Mouse (Mus musculus) gastrocnemius, postnatal 14 days (tissue): ENCODE measurements around the gene Asb18. TPM values are rescaled to one million over a fixed set of nuclear protein-coding genes. Genes with fewer than 3 reads are reported as not detected.
A peak's percentile ranks its signal among the peaks of the same experiment; 100 is the strongest.

Experiments used
- DNase-seq: peaks from one replicate; pipeline ENCODE4 v3.0.0; 2021; ENCODE audit warnings: mixed read lengths
- intact Hi-C: fragments of 180-260 bp; cut with DNase I; formaldehyde crosslinking; loops from one replicate; pipeline ENCODE4 v1.15.1; 2025; ENCODE audit warnings: low total_unique reads
- total RNA-seq, 2 experiments: library from RNA; stranded (reverse); gene quantifications; 2 replicates each; pipeline ENCODE4 v1.2.3; 2021

Gene Asb18
- total RNA-seq, 2 experiments from 2014 or later, result 7.0 TPM

GRCm38 (mm10) chr1:89976411-89976810, 38.1 kb downstream of the Asb18 start:
- DNase-seq, result no peak
- intact Hi-C loops, result no loop called here

GRCm38 (mm10) chr1:89974541-89974940, 39.9 kb downstream of the Asb18 start:
- DNase-seq, result no peak
- intact Hi-C loops, result no loop called here

DNA sequence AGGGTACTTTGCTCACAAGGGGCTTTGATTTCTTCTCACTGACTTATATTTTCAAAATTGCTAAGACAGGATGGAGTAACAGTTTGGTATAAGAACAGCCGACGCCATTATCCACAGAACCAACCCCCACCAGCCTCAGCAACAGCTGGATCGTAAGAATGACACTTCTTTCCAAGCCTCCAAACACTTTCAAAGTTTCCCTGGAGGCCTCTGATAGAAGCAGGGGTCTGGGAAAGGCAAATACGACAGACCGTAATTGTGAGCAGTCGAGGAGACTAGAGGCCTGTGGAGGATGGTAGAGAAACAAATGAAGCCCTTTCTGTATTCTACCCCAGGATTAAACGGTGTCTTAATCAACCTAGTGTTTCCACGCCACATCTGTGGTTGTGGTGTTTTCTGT, 42.6 kb downstream of the Asb18 start:
- no peak for DNase-seq
- intact Hi-C loops, result no loop called here

DNA sequence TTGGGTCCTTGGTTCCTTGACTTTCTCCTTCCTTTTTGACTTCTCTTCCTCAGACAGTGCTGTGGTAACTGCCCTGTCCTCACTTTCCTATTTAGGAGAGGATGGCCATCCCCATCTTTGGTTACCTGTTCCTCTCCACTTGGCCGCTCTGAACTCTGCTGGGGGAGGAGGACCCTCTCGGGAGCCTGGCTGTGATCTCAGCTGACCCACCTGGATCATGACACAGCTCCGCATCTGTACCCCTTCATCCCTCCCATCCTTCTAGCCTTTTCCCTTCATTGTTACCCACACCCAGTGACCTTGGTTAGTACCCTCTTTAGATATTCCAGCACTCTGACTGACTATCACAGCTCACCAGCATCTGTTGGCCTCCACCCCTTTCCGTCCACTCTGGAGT, 44.8 kb downstream of the Asb18 start:
- DNase-seq, result no peak
- intact Hi-C loops, result no loop called here

- no peak for DNase-seq
These were observed 45.3 kb downstream of the Asb18 start for GRCm38 (mm10) chr1:89969072-89969713.

DNA sequence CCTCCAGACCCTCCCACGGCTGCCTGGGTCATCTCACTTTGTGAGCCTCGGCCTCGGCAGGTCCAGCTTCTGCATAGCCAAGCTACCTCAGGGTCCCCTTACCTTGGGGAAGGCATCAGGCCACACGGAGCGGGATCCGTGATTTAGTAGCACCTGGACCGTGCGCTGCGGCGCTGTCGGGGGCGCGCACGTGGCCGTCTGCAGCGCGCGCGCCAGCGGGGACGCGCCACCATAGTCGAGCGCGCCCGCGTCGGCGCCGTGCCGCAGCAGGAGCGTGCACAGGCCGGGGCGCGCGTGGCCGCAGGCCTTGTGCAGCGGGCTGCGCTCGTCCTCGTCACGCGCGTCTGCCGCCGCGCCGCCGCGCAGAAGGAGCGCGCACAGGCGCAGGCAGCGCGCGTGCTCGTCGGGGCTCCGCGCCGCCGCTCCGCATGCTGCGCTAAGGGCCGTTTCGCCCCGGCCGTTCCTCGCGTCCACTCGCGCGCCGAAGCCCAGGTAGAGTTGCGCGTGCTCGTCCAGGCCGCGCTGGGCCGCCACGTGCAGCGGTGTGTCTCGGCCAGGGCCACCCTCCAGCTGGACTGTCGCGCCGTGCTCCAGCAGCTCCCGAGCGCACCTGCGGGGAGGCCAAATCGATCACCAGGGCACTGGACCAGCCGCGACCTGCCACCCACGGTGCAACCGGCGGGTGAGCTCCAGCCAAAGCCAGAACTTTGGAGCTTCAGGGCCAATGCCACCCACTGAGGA, 46.2 kb downstream of the Asb18 start:
- DNase-seq, result no peak
- intact Hi-C loops, result no loop called here

More at GRCm38 (mm10) chr1:89969072-89969713, 45.3 kb downstream of the Asb18 start:
- intact Hi-C loops, result no loop called here

GRCm38 (mm10) chr1:89967585-89967984, 46.9 kb downstream of the Asb18 start:
- no peak for DNase-seq
- intact Hi-C loops, result no loop called here

DNA sequence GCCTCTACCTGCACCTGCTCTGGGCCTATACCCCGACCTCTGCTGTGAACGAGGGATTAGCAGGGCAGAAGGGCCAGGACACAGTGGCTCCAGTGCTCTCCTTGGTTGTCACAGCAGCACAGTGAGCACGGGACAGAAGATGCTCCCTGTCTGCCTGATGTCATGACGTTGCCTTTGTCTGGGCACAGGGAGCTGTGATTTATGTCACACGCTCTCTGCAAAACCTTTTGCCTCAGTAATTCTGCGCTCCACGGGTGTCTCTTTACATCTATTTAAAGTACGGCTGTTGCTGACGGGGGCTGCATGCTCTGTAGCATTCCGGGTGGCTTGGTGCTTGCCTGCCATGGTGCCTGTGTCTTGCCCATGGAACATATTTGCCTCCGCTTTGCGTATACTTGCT, 50.0 kb downstream of the Asb18 start:
- DNase-seq, result no peak

DNA sequence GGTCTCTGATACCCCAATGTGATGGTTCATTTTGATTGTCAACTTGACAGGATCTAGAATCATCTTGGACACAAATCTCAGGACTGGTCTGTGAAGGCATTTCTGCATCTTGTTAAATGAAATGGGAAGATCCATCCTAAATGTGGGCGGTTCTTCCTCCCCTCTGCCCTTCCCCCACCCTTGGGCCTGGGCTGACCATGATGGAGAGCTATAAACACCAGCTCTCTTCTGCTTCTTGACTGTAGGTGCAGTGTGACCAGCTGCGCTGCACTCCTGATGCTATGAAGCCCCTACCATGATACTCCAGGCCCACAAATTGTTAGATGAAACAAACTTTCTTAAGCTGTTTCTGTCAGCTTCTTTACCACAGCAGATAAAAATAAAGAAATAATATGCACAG, 51.2 kb downstream of the Asb18 start:
- intact Hi-C loops, result no loop called here
- DNase-seq, result no peak

More for the DNA sequence above, 50.0 kb downstream of the Asb18 start:
- intact Hi-C loops, result no loop called here

GRCm38 (mm10) chr1:89962092-89962491, 52.4 kb downstream of the Asb18 start:
- no peak for DNase-seq
- intact Hi-C loops, result no loop called here

DNA sequence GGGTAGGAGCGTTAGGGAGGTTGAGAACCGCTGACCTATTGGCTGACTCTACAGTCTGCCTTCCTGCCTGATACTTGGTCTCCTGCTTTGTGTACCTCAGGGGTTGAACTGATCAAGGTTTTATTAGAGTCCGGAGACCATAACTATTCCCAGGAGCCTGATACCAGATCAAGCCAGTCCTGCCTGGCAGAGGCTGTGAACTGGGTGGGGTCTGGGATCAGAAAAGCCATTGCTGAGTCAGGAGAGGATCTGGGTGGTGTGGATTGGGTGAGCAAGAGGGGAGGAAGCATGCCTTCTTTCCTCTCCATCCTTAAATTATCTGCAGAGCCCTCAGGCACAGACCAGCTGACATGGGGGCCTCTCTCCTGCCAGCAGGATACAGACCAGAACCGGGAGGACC, 55.1 kb downstream of the Asb18 start:
- intact Hi-C loops, result no loop called here
- no peak for DNase-seq

DNA sequence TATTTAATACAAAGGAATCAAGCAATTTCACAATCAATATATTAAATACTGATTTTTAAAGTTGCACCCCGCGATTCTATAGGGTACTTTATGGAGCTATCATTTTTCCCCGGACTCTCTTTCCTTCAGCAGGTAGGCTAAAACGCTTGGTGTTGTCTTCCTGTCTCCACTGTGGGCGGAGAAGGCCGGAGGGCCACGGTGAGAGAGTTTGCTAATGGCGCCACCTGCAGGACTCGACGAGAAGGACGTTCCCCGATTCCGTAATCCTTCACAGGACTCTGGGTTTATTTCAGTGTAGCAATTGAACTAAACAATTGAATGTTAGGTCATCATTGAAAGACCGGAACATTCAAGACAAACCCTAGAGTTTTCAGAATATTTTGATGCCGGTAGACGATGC, 71.3 kb downstream of the Asb18 start:
- intact Hi-C loops, result loop anchor here (5.0 kb wide), 2 partner anchors 276 to 296 kb away; no protein-coding TSS in a partner anchor
- DNase-seq, result peak; percentile 74

- no peak for DNase-seq
- intact Hi-C loops, result loop anchor here (5.0 kb wide), 2 partner anchors 275 to 295 kb away; no protein-coding TSS in a partner anchor
These were observed 72.0 kb downstream of the Asb18 start for GRCm38 (mm10) chr1:89942395-89942976.

DNA sequence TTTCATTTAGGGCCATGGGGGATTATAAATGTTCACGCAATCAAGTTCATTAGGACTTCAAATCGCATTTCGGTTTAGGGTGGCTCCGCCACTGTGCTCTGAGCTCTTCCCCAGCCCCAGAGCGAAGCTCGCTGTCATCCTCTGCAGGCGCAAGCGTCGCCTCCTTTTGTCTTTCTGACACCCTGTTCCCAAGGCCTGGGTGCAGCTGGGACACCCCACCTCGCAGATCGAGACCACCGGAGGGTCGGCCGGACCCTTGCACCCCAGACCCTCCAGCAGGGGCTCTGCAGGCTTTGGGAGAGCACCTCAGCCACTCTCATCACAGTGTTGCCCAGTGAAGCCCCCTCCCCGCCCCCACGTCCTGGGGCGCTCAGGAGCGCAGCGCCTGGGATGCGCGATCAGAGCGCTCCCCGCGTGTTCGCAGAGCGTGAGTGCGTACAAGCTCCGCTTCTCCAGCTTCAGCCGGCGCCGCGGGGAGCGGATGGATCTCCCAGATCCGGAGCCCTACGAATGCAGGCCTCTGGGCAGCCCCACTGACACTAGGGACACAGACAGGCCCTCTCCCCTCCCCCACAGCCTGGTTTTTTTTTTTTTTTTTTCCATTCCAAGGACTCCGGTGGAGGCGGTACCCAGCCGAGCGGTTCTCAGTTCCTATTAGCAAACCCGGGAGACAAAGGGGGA, 72.6 kb downstream of the Asb18 start:
- intact Hi-C loops, result loop anchor here (5.0 kb wide), 2 partner anchors 275 to 295 kb away; no protein-coding TSS in a partner anchor
- DNase-seq, result no peak

DNA sequence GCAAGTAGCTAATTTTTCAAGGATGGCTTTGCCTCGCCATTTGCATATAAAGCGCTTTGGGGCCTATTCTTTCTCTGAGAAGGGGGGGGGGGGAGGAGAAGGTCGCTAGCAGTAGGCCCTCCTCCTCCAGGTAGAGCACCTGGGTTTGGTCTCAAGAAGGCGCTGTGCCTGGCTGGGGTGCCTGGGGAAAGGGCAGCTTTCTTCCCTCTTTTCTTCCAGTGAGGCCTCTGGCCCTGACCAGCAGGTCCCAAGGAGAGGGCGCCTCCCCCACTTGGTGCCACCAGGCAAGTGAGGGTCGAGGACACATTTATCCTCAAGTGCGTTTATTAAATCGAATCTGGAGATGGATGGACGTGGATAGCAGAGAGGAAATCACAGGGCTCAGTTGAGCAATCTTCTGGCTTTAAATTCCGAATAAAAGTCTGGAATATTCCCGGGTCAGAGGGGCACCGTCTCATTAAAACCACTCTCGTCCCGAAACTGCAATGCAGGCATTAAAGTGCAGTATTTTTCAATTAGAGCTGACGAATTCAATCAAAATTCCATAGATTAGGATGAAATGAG, 73.4 kb downstream of the Asb18 start:
- intact Hi-C loops, result loop anchor here (5.0 kb wide), 2 partner anchors 274 to 294 kb away; no protein-coding TSS in a partner anchor
- DNase-seq, result no peak

- DNase-seq, result peak; percentile 75
- intact Hi-C loops, result loop anchor here (5.0 to 10.0 kb wide), 3 partner anchors 165 to 293 kb away; no protein-coding TSS in a partner anchor
These were observed 74.3 kb downstream of the Asb18 start for GRCm38 (mm10) chr1:89939981-89940726.

DNA sequence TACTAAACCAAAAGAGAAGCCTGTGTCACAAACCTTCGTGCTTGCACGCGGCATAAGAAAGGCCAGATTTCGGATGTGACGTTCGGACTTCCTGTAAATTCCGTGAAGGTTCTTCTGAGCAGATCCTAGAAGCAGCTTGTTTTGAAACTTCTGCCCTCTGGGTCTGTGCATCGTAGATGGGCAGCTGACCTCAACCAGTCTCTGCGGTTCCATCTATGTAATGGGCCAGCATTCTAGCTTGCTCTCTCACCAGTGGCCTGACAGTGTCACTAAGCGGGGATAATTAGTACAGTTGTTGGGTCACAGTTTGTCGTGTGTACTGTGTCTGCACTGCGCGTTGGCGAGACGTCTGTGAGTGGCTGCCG, 74.9 kb downstream of the Asb18 start:
- intact Hi-C loops, result loop anchor here (10.0 kb wide), 1 partner anchor 165 kb away; no protein-coding TSS in a partner anchor
- DNase-seq, result no peak

- intact Hi-C loops, result loop anchor here (10.0 kb wide), 1 partner anchor 164 kb away; no protein-coding TSS in a partner anchor
- DNase-seq, result no peak
These were observed 75.4 kb downstream of the Asb18 start for GRCm38 (mm10) chr1:89938884-89939595.
